Mouse (Mus musculus) heart, embryonic 16.5 days (tissue): ENCODE measurements at regions not wholly inside any gene's neighbourhood (a gene's known extent, or its start where the extent isn't known, plus 50 kb on each side); places are given as distances from the start of the nearest gene placed in this dataset.

Source experiments
- ATAC-seq: fragments of 200-750 bp; cut with Nextera tagmentation; replicated peaks from 2 replicates; pipeline ENCODE4 v1.8.0; 2017; ENCODE audit warnings: moderate number of reproducible peaks; ENCODE audit not compliant: insufficient read depth, low FRiP score; ENCODE audit errors: extremely low read depth
- H3K27ac ChIP-seq: fragments of 300-500 bp; sonication (generic); 2 replicates; pipeline ENCODE4 v1.5.1; 2014; ENCODE audit warnings: mild to moderate bottlenecking, low read length, control low read depth, moderate library complexity
- H3K27me3 ChIP-seq: fragments of 300-500 bp; sonication (generic); 2 replicates; pipeline ENCODE4 v1.6.1; 2014; ENCODE audit warnings: low read length, mixed read lengths; ENCODE audit not compliant: control insufficient read depth, insufficient read depth
- H3K36me3 ChIP-seq: fragments of 300-500 bp; sonication (generic); 2 replicates; pipeline ENCODE4 v1.6.1; 2014; ENCODE audit not compliant: control insufficient read depth, insufficient read depth
- H3K4me1 ChIP-seq: fragments of 300-500 bp; sonication (generic); 2 replicates; pipeline ENCODE4 v1.6.1; 2014; ENCODE audit warnings: low read length, mixed read lengths; ENCODE audit not compliant: control insufficient read depth, insufficient read depth
- H3K4me2 ChIP-seq: fragments of 300-500 bp; sonication (generic); 2 replicates; pipeline ENCODE4 v1.6.1; 2014; ENCODE audit warnings: low read depth, mild to moderate bottlenecking, control low read depth, low read length
- H3K4me3 ChIP-seq: fragments of 300-500 bp; sonication (generic); 2 replicates; pipeline ENCODE4 v1.5.1; 2014; ENCODE audit warnings: mild to moderate bottlenecking, control low read depth, low read length
- H3K9ac ChIP-seq: fragments of 300-500 bp; sonication (generic); 2 replicates; pipeline ENCODE4 v1.6.1; 2014; ENCODE audit warnings: low read length, control low read depth
- H3K9me3 ChIP-seq: fragments of 300-500 bp; sonication (generic); replicated peaks from 2 replicates; pipeline ENCODE4 v1.6.1; 2016; ENCODE audit warnings: low read length; ENCODE audit not compliant: control insufficient read depth
- WGBS: fragments of 180-500 bp; shearing (Covaris S2); extraction: QIAGEN DNeasy Blood & Tissue Kit; methylation state at CpG from one replicate; pipeline ENCODE4 v1.1.7; 2014; 5-methylcytosine and 5-hydroxymethylcytosine counted together

GRCm38 (mm10) chr4:72627219-72627930 lies 225.1 kb downstream of the Aldoart1 start:
- ATAC-seq: no peak
- no peak overlapping the region for H3K9ac ChIP-seq
- no peaks in the 10 kb centered on the region for H3K36me3 ChIP-seq
- no peaks in the 10 kb centered on the region for H3K9me3 ChIP-seq
- no peak overlapping the region for H3K27ac ChIP-seq
- H3K4me2 ChIP-seq: no peak overlapping the region
- H3K4me1 ChIP-seq: no peaks in the 10 kb centered on the region
- 62% methylated on average over 5 of the region's 5 CpGs for WGBS
- no peak overlapping the region for H3K4me3 ChIP-seq
- H3K27me3 ChIP-seq: no peaks in the 10 kb centered on the region

- ATAC-seq: no peak
- Histone ChIP-seq H3K4me3 (no peak overlapping the region), H3K9me3 (no peaks in the 10 kb centered on the region), H3K9ac (no peak overlapping the region), H3K27me3 (no peaks in the 10 kb centered on the region), H3K4me2 (no peak overlapping the region), H3K27ac (no peak overlapping the region), H3K4me1 (no peaks in the 10 kb centered on the region), H3K36me3 (no peaks in the 10 kb centered on the region)
- 81% methylated on average over 4 of the region's 4 CpGs for WGBS
Observed at GRCm38 (mm10) chr4:72605107-72605506, 247.3 kb downstream of the Aldoart1 start.

GRCm38 (mm10) chr4:72595494-72595893 lies 256.9 kb downstream of the Aldoart1 start:
- H3K27me3 ChIP-seq: no peaks in the 10 kb centered on the region
- no peaks in the 10 kb centered on the region for H3K9me3 ChIP-seq
- no peak overlapping the region for H3K9ac ChIP-seq
- no peaks in the 10 kb centered on the region for H3K4me1 ChIP-seq
- no peaks in the 10 kb centered on the region for H3K36me3 ChIP-seq
- ATAC-seq: no peak
- H3K4me2 ChIP-seq: no peak overlapping the region
- no peak overlapping the region for H3K4me3 ChIP-seq
- WGBS: 68% methylated on average over 2 of the region's 2 CpGs
- H3K27ac ChIP-seq: no peak overlapping the region

- ATAC-seq: no peak
- no peak overlapping the region for H3K4me2 ChIP-seq
- no peak overlapping the region for H3K4me3 ChIP-seq
- H3K9me3 ChIP-seq: no peaks in the 10 kb centered on the region
- H3K9ac ChIP-seq: no peak overlapping the region
- H3K36me3 ChIP-seq: no peaks in the 10 kb centered on the region
- H3K4me1 ChIP-seq: no peaks in the 10 kb centered on the region
- no peaks in the 10 kb centered on the region for H3K27me3 ChIP-seq
- 47% methylated on average over 1 of the region's 1 CpGs for WGBS
- H3K27ac ChIP-seq: no peak overlapping the region
Observed at GRCm38 (mm10) chr4:72592129-72592528, 260.3 kb downstream of the Aldoart1 start.

- H3K9ac ChIP-seq: no peak overlapping the region
- no peak overlapping the region for H3K4me2 ChIP-seq
- no peak for ATAC-seq
- H3K27me3 ChIP-seq: no peaks in the 10 kb centered on the region
- no peaks in the 10 kb centered on the region for H3K9me3 ChIP-seq
- no peak overlapping the region for H3K4me3 ChIP-seq
- no peaks in the 10 kb centered on the region for H3K4me1 ChIP-seq
- H3K27ac ChIP-seq: no peak overlapping the region
- no peaks in the 10 kb centered on the region for H3K36me3 ChIP-seq
- WGBS: 86% methylated on average over 1 of the region's 1 CpGs
Observed at GRCm38 (mm10) chr4:72574946-72575345, 277.5 kb downstream of the Aldoart1 start.

GRCm38 (mm10) chr4:72571924-72572323 lies 280.5 kb downstream of the Aldoart1 start:
- H3K27ac ChIP-seq: no peak overlapping the region
- H3K36me3 ChIP-seq: no peaks in the 10 kb centered on the region
- no peak overlapping the region for H3K4me2 ChIP-seq
- ATAC-seq: no peak
- H3K9ac ChIP-seq: no peak overlapping the region
- 67% methylated on average over 2 of the region's 2 CpGs for WGBS
- H3K4me3 ChIP-seq: no peak overlapping the region
- no peaks in the 10 kb centered on the region for H3K9me3 ChIP-seq
- no peaks in the 10 kb centered on the region for H3K4me1 ChIP-seq
- H3K27me3 ChIP-seq: no peaks in the 10 kb centered on the region

GRCm38 (mm10) chr4:72565186-72565585 lies 287.2 kb downstream of the Aldoart1 start:
- H3K4me1 ChIP-seq: no peaks in the 10 kb centered on the region

GRCm38 (mm10) chr4:72562909-72563676 lies 289.3 kb downstream of the Aldoart1 start:
- H3K27ac ChIP-seq: no peak overlapping the region
- H3K9ac ChIP-seq: no peak overlapping the region
- no peak overlapping the region for H3K4me2 ChIP-seq
- no peaks in the 10 kb centered on the region for H3K9me3 ChIP-seq
- no peaks in the 10 kb centered on the region for H3K27me3 ChIP-seq
- no peak for ATAC-seq
- H3K4me3 ChIP-seq: no peak overlapping the region
- 25% methylated on average over 4 of the region's 4 CpGs for WGBS
- H3K36me3 ChIP-seq: no peaks in the 10 kb centered on the region
- no peaks in the 10 kb centered on the region for H3K4me1 ChIP-seq

More at GRCm38 (mm10) chr4:72565186-72565585, 287.2 kb downstream of the Aldoart1 start:
- 65% methylated on average over 3 of the region's 3 CpGs for WGBS
- no peaks in the 10 kb centered on the region for H3K36me3 ChIP-seq
- no peak overlapping the region for H3K9ac ChIP-seq
- no peak overlapping the region for H3K4me2 ChIP-seq
- no peak overlapping the region for H3K4me3 ChIP-seq
- no peaks in the 10 kb centered on the region for H3K27me3 ChIP-seq
- no peaks in the 10 kb centered on the region for H3K9me3 ChIP-seq
- ATAC-seq: no peak
- H3K27ac ChIP-seq: no peak overlapping the region

- Histone ChIP-seq H3K4me1 (no peaks in the 10 kb centered on the region), H3K9me3 (no peaks in the 10 kb centered on the region), H3K4me2 (no peak overlapping the region), H3K27me3 (no peaks in the 10 kb centered on the region), H3K9ac (no peak overlapping the region), H3K36me3 (no peaks in the 10 kb centered on the region), H3K27ac (no peak overlapping the region), H3K4me3 (no peak overlapping the region)
- ATAC-seq: no peak
Observed at GRCm38 (mm10) chr4:72554276-72554675, 298.2 kb downstream of the Aldoart1 start.
